Mouse (Mus musculus) forebrain, embryonic 10.5 days (tissue): ENCODE measurements around the gene Tomm40l. TPM values are rescaled to one million over a fixed set of nuclear protein-coding genes. Genes with fewer than 3 reads are reported as not detected.
A peak's percentile ranks its signal among the peaks of the same experiment; 100 is the strongest.

Experiments used
- DNase-seq: peaks from one replicate; pipeline ENCODE4 v3.0.0-alpha.2; 2017; ENCODE audit warnings: low spot score; ENCODE audit errors: extremely low spot score
- H3K27ac ChIP-seq: fragments of 300-500 bp; sonication (generic); 2 replicates; pipeline ENCODE4 v1.5.1; 2016; ENCODE audit warnings: mild to moderate bottlenecking
- H3K27me3 ChIP-seq: fragments of 300-500 bp; sonication (generic); 2 replicates; pipeline ENCODE4 v1.6.1; 2016; ENCODE audit warnings: mild to moderate bottlenecking; ENCODE audit not compliant: poor library complexity, severe bottlenecking
- H3K36me3 ChIP-seq: fragments of 300-500 bp; sonication (generic); replicated peaks from 2 replicates; pipeline ENCODE4 v1.6.1; 2016; ENCODE audit warnings: mild to moderate bottlenecking, moderate library complexity
- H3K4me1 ChIP-seq: fragments of 300-500 bp; sonication (generic); 2 replicates; pipeline ENCODE4 v1.6.1; 2016
- H3K4me3 ChIP-seq: fragments of 300-500 bp; sonication (generic); 2 replicates; pipeline ENCODE4 v1.5.1; 2016; ENCODE audit warnings: mild to moderate bottlenecking, moderate library complexity
- H3K9me3 ChIP-seq: fragments of 300-500 bp; sonication (generic); 2 replicates; pipeline ENCODE4 v1.6.1; 2016; ENCODE audit warnings: mild to moderate bottlenecking, moderate library complexity
- WGBS: fragments of 180-500 bp; shearing (Covaris S2); methylation state at CpG from one replicate; pipeline ENCODE4 v1.1.7; 2016; 5-methylcytosine and 5-hydroxymethylcytosine counted together
- polyA plus RNA-seq: library from polyadenylated mRNA; unstranded; fragments of >200 nt; fragmentation: Nextera tagmentation; extraction: Ambion mirVana; gene quantifications from 2 replicates; pipeline ENCODE4 v1.2.1, GENCODE M21; 2016

The Tomm40l gene
- 31.0 and 37.2 TPM in 2 replicates for polyA plus RNA-seq

- 3% methylated on average over 28 of the region's 28 CpGs for WGBS
- H3K4me3 ChIP-seq: peak within 1 kb of the TSS; percentile 73
- H3K27me3 ChIP-seq: no peaks in the 10 kb centered on the region
- no peaks in the 10 kb centered on the region for H3K9me3 ChIP-seq
- H3K36me3 ChIP-seq: peaks cover 27% of the 10 kb centered on the region
- peaks cover 33% of the 10 kb centered on the region for H3K4me1 ChIP-seq
- H3K27ac ChIP-seq: peak within 1 kb of the TSS; percentile 88
- peak; percentile 95 for DNase-seq
Observed at GRCm38 (mm10) chr1:171222238-171223155, at the start of gene Tomm40l. TSS of gene Tomm40l (minus strand) at chr1:171222514.

GRCm38 (mm10) chr1:171272086-171272485 is 49.8 kb upstream of the Tomm40l start:
- H3K4me3 ChIP-seq: peak overlapping the region; percentile 86; the same call in 1 of the 2 replicates
- DNase-seq: no peak
- peaks cover 23% of the 10 kb centered on the region for H3K4me1 ChIP-seq
- 93% methylated on average over 3 of the region's 3 CpGs for WGBS
- H3K36me3 ChIP-seq: peaks cover 55% of the 10 kb centered on the region
- no peaks in the 10 kb centered on the region for H3K27me3 ChIP-seq
- H3K9me3 ChIP-seq: no peaks in the 10 kb centered on the region
- no peak overlapping the region for H3K27ac ChIP-seq

- no peak overlapping the region for H3K27ac ChIP-seq
- H3K27me3 ChIP-seq: no peaks in the 10 kb centered on the region
- peaks cover 23% of the 10 kb centered on the region for H3K4me1 ChIP-seq
- H3K9me3 ChIP-seq: no peaks in the 10 kb centered on the region
- peak overlapping the region; percentile 86; the same call in 1 of the 2 replicates for H3K4me3 ChIP-seq
- no peak for DNase-seq
- H3K36me3 ChIP-seq: peaks cover 51% of the 10 kb centered on the region
- WGBS: 75% methylated on average over 10 of the region's 10 CpGs
Observed at GRCm38 (mm10) chr1:171271622-171272021, 49.3 kb upstream of the Tomm40l start.

- 60% methylated on average over 9 of the region's 9 CpGs for WGBS
- Histone ChIP-seq H3K9me3 (no peaks in the 10 kb centered on the region), H3K4me1 (peaks cover 23% of the 10 kb centered on the region), H3K4me3 (peak overlapping the region; percentile 86), H3K27ac (no peak overlapping the region), H3K27me3 (no peaks in the 10 kb centered on the region), H3K36me3 (peaks cover 46% of the 10 kb centered on the region)
- DNase-seq: no peak
Observed at GRCm38 (mm10) chr1:171271196-171271595, 48.9 kb upstream of the Tomm40l start.

- under 1% methylated on average over 19 of the region's 19 CpGs for WGBS
- Histone ChIP-seq H3K27ac (peak overlapping the region; percentile 87), H3K27me3 (no peaks in the 10 kb centered on the region), H3K36me3 (peaks cover 40% of the 10 kb centered on the region), H3K4me1 (peaks cover 23% of the 10 kb centered on the region), H3K9me3 (no peaks in the 10 kb centered on the region), H3K4me3 (peak overlapping the region; percentile 86)
- DNase-seq: no peak
Observed at GRCm38 (mm10) chr1:171270573-171270900, 48.2 kb upstream of the Tomm40l start.

- no peaks in the 10 kb centered on the region for H3K9me3 ChIP-seq
- 3% methylated on average over 36 of the region's 36 CpGs for WGBS
- H3K4me3 ChIP-seq: peak within 1 kb of the TSS; percentile 86
- peaks cover 35% of the 10 kb centered on the region for H3K36me3 ChIP-seq
- peaks cover 23% of the 10 kb centered on the region for H3K4me1 ChIP-seq
- H3K27ac ChIP-seq: peak within 1 kb of the TSS; percentile 87
- H3K27me3 ChIP-seq: no peaks in the 10 kb centered on the region
- peak; percentile 96 for DNase-seq
Observed at GRCm38 (mm10) chr1:171269848-171270572, 47.7 kb upstream of the Tomm40l start, which contains the start of gene B4galt3. TSS of gene B4galt3 (plus strand) at chr1:171270328.

GRCm38 (mm10) chr1:171268341-171268740 is 46.0 kb upstream of the Tomm40l start:
- peaks cover 28% of the 10 kb centered on the region for H3K4me1 ChIP-seq
- WGBS: 73% methylated on average over 1 of the region's 1 CpGs
- peaks cover 18% of the 10 kb centered on the region for H3K36me3 ChIP-seq
- no peak overlapping the region for H3K4me3 ChIP-seq
- H3K27ac ChIP-seq: no peak overlapping the region
- no peaks in the 10 kb centered on the region for H3K27me3 ChIP-seq
- DNase-seq: no peak
- no peaks in the 10 kb centered on the region for H3K9me3 ChIP-seq

GRCm38 (mm10) chr1:171265971-171266744 is 43.8 kb upstream of the Tomm40l start:
- H3K36me3 ChIP-seq: no peaks in the 10 kb centered on the region
- no peaks in the 10 kb centered on the region for H3K27me3 ChIP-seq
- no peak overlapping the region for H3K27ac ChIP-seq
- peaks cover 32% of the 10 kb centered on the region for H3K4me1 ChIP-seq
- WGBS: 77% methylated on average over 4 of the region's 4 CpGs
- no peak overlapping the region for H3K4me3 ChIP-seq
- DNase-seq: no peak
- no peaks in the 10 kb centered on the region for H3K9me3 ChIP-seq

GRCm38 (mm10) chr1:171263666-171264461 is 41.5 kb upstream of the Tomm40l start:
- 83% methylated on average over 3 of the region's 3 CpGs for WGBS
- Histone ChIP-seq H3K27me3 (0 out of 2 replicates have a peak, but pooled peaks cover 3% of the 10 kb centered on the region), H3K27ac (peak overlapping the region; percentile 76)

GRCm38 (mm10) chr1:171263185-171263611 is 40.9 kb upstream of the Tomm40l start:
- peak overlapping the region; percentile 43 for H3K4me3 ChIP-seq
- peak overlapping the region; percentile 76 for H3K27ac ChIP-seq
- no peaks in the 10 kb centered on the region for H3K9me3 ChIP-seq
- H3K36me3 ChIP-seq: peaks cover 9% of the 10 kb centered on the region
- H3K27me3 ChIP-seq: 0 out of 2 replicates have a peak, but pooled peaks cover 3% of the 10 kb centered on the region
- DNase-seq: no peak
- 8% methylated on average over 2 of the region's 2 CpGs for WGBS
- H3K4me1 ChIP-seq: peaks cover 19% of the 10 kb centered on the region

More at GRCm38 (mm10) chr1:171263666-171264461, 41.5 kb upstream of the Tomm40l start:
- no peaks in the 10 kb centered on the region for H3K9me3 ChIP-seq
- H3K36me3 ChIP-seq: peaks cover 5% of the 10 kb centered on the region
- H3K4me3 ChIP-seq: peak overlapping the region; percentile 43; the same call in 1 of the 2 replicates
- peaks cover 19% of the 10 kb centered on the region for H3K4me1 ChIP-seq
- no peak for DNase-seq

GRCm38 (mm10) chr1:171262594-171263130 is 40.3 kb upstream of the Tomm40l start:
- Histone ChIP-seq H3K9me3 (no peaks in the 10 kb centered on the region), H3K4me3 (peak overlapping the region; percentile 43), H3K36me3 (peaks cover 14% of the 10 kb centered on the region), H3K27ac (peak overlapping the region; percentile 76), H3K27me3 (0 out of 2 replicates have a peak, but pooled peaks cover 3% of the 10 kb centered on the region), H3K4me1 (peaks cover 19% of the 10 kb centered on the region)
- DNase-seq: no peak
- WGBS: 12% methylated on average over 8 of the region's 8 CpGs
